Mouse (Mus musculus): ENCODE results near the gene Tarbp1. TPM values are rescaled to one million over a fixed set of nuclear protein-coding genes. Genes with fewer than 3 reads are reported as not detected.

The Tarbp1 gene
- polyA plus RNA-seq, 1 experiment from 2014 or later = 3.5 TPM

GRCm38 (mm10) chr8:126395917-126396316 lies 78.9 kb downstream of the Tarbp1 start:
- no peaks in the 10 kb centered on the region for H3K27me3 ChIP-seq
- no peak overlapping the region for H3K4me3 ChIP-seq (replicated peaks)
- no peak overlapping the region for H3K4me2 ChIP-seq
- no peak overlapping the region for H3K9ac ChIP-seq (replicated peaks)
- no peak overlapping the region for H3K27ac ChIP-seq
- no peaks in the 10 kb centered on the region for H3K4me1 ChIP-seq (replicated peaks)
- WGBS = 85% methylated on average over 5 of the region's 5 CpGs
- H3K9me3 ChIP-seq = no peaks in the 10 kb centered on the region
- no peak for ATAC-seq (ENCODE audit: insufficient number of reproducible peaks, insufficient read depth, low FRiP score, low TSS enrichment, low read depth)
- H3K36me3 ChIP-seq = no peaks in the 10 kb centered on the region

- WGBS = 92% methylated on average over 9 of the region's 9 CpGs
- Histone ChIP-seq H3K9ac (replicated peaks) (no peak overlapping the region), H3K27me3 (no peaks in the 10 kb centered on the region), H3K4me2 (no peak overlapping the region), H3K4me1 (replicated peaks) (no peaks in the 10 kb centered on the region), H3K4me3 (replicated peaks) (no peak overlapping the region), H3K27ac (no peak overlapping the region), H3K9me3 (no peaks in the 10 kb centered on the region), H3K36me3 (no peaks in the 10 kb centered on the region)
- ATAC-seq (ENCODE audit: insufficient number of reproducible peaks, insufficient read depth, low FRiP score, low TSS enrichment, low read depth) = no peak
Observed at GRCm38 (mm10) chr8:126395386-126395785, 79.5 kb downstream of the Tarbp1 start.

GRCm38 (mm10) chr8:126391541-126391940 lies 83.3 kb downstream of the Tarbp1 start:
- no peak for ATAC-seq (ENCODE audit: insufficient number of reproducible peaks, insufficient read depth, low FRiP score, low TSS enrichment, low read depth)
- no peak overlapping the region for H3K4me3 ChIP-seq (replicated peaks)
- H3K4me2 ChIP-seq = no peak overlapping the region
- no peaks in the 10 kb centered on the region for H3K4me1 ChIP-seq (replicated peaks)
- no peak overlapping the region for H3K9ac ChIP-seq (replicated peaks)
- no peaks in the 10 kb centered on the region for H3K27me3 ChIP-seq
- no peaks in the 10 kb centered on the region for H3K36me3 ChIP-seq
- H3K27ac ChIP-seq = no peak overlapping the region
- 59% methylated on average over 2 of the region's 2 CpGs for WGBS
- H3K9me3 ChIP-seq = no peaks in the 10 kb centered on the region

GRCm38 (mm10) chr8:126387566-126387965 lies 87.3 kb downstream of the Tarbp1 start:
- H3K4me1 ChIP-seq (replicated peaks) = no peaks in the 10 kb centered on the region
- H3K9me3 ChIP-seq = no peaks in the 10 kb centered on the region
- no peak overlapping the region for H3K4me2 ChIP-seq
- H3K9ac ChIP-seq (replicated peaks) = no peak overlapping the region
- no peak for ATAC-seq (ENCODE audit: insufficient number of reproducible peaks, insufficient read depth, low FRiP score, low TSS enrichment, low read depth)
- H3K27ac ChIP-seq = no peak overlapping the region
- WGBS = 77% methylated on average over 4 of the region's 4 CpGs
- no peak overlapping the region for H3K4me3 ChIP-seq (replicated peaks)
- no peaks in the 10 kb centered on the region for H3K36me3 ChIP-seq
- H3K27me3 ChIP-seq = no peaks in the 10 kb centered on the region

GRCm38 (mm10) chr8:126382749-126383148 lies 92.1 kb downstream of the Tarbp1 start:
- Histone ChIP-seq H3K27ac (no peak overlapping the region), H3K9ac (replicated peaks) (no peak overlapping the region), H3K4me2 (no peak overlapping the region), H3K36me3 (no peaks in the 10 kb centered on the region), H3K4me1 (replicated peaks) (no peaks in the 10 kb centered on the region), H3K9me3 (no peaks in the 10 kb centered on the region), H3K4me3 (replicated peaks) (no peak overlapping the region), H3K27me3 (no peaks in the 10 kb centered on the region)
- WGBS = 64% methylated on average over 5 of the region's 5 CpGs
- ATAC-seq (ENCODE audit: insufficient number of reproducible peaks, insufficient read depth, low FRiP score, low TSS enrichment, low read depth) = no peak

- H3K4me3 ChIP-seq (replicated peaks) = no peak overlapping the region
- 39% methylated on average over 14 of the region's 14 CpGs for WGBS
- no peak overlapping the region for H3K4me2 ChIP-seq
- H3K27me3 ChIP-seq = no peaks in the 10 kb centered on the region
- ATAC-seq (ENCODE audit: insufficient number of reproducible peaks, insufficient read depth, low FRiP score, low TSS enrichment, low read depth) = no peak
- no peak overlapping the region for H3K9ac ChIP-seq (replicated peaks)
- H3K4me1 ChIP-seq (replicated peaks) = no peaks in the 10 kb centered on the region
- no peak overlapping the region for H3K27ac ChIP-seq
- no peaks in the 10 kb centered on the region for H3K36me3 ChIP-seq
- no peaks in the 10 kb centered on the region for H3K9me3 ChIP-seq
Observed at GRCm38 (mm10) chr8:126382216-126382615, 92.6 kb downstream of the Tarbp1 start.

- Histone ChIP-seq H3K4me1 (replicated peaks) (no peaks in the 10 kb centered on the region), H3K9ac (replicated peaks) (no peak overlapping the region), H3K4me2 (no peak overlapping the region), H3K27ac (no peak overlapping the region), H3K36me3 (no peaks in the 10 kb centered on the region), H3K27me3 (no peaks in the 10 kb centered on the region), H3K9me3 (no peaks in the 10 kb centered on the region), H3K4me3 (replicated peaks) (no peak overlapping the region)
- WGBS = 78% methylated on average over 7 of the region's 7 CpGs
- no peak for ATAC-seq (ENCODE audit: insufficient number of reproducible peaks, insufficient read depth, low FRiP score, low TSS enrichment, low read depth)
Observed at GRCm38 (mm10) chr8:126381299-126381698, 93.6 kb downstream of the Tarbp1 start.

- no peak for ATAC-seq (ENCODE audit: insufficient number of reproducible peaks, insufficient read depth, low FRiP score, low TSS enrichment, low read depth)
- 51% methylated on average over 2 of the region's 2 CpGs for WGBS
- no peak overlapping the region for H3K4me3 ChIP-seq (replicated peaks)
- H3K9ac ChIP-seq (replicated peaks) = no peak overlapping the region
- H3K9me3 ChIP-seq = no peaks in the 10 kb centered on the region
- no peaks in the 10 kb centered on the region for H3K36me3 ChIP-seq
- no peak overlapping the region for H3K4me2 ChIP-seq
- H3K27ac ChIP-seq = no peak overlapping the region
- no peaks in the 10 kb centered on the region for H3K4me1 ChIP-seq (replicated peaks)
- no peaks in the 10 kb centered on the region for H3K27me3 ChIP-seq
Observed at GRCm38 (mm10) chr8:126380141-126380540, 94.7 kb downstream of the Tarbp1 start.

- no peak overlapping the region for H3K4me3 ChIP-seq (replicated peaks)
- no peaks in the 10 kb centered on the region for H3K27me3 ChIP-seq
- no peak for ATAC-seq (ENCODE audit: insufficient number of reproducible peaks, insufficient read depth, low FRiP score, low TSS enrichment, low read depth)
- no peaks in the 10 kb centered on the region for H3K4me1 ChIP-seq (replicated peaks)
- H3K9ac ChIP-seq (replicated peaks) = no peak overlapping the region
- no peaks in the 10 kb centered on the region for H3K36me3 ChIP-seq
- no peaks in the 10 kb centered on the region for H3K9me3 ChIP-seq
- no peak overlapping the region for H3K4me2 ChIP-seq
- 87% methylated on average over 6 of the region's 6 CpGs for WGBS
- H3K27ac ChIP-seq = no peak overlapping the region
Observed at GRCm38 (mm10) chr8:126379580-126379979, 95.3 kb downstream of the Tarbp1 start.

Other genes with a start within 250 kb of the Tarbp1 start
- gene Slc35f3, start 176.5 kb downstream of the Tarbp1 start, polyA plus RNA-seq (2016; fragmentation: Nextera tagmentation; extraction: Ambion mirVana) = 0.56 and 0.59 TPM in 2 replicates
- gene Coa6, start 52.5 kb downstream of the Tarbp1 start, polyA plus RNA-seq (2016; fragmentation: Nextera tagmentation; extraction: Ambion mirVana) = 48.0 and 49.2 TPM in 2 replicates
- 9.3 and 11.0 TPM in 2 replicates for gene Irf2bp2, start 118.9 kb upstream of the Tarbp1 start, polyA plus RNA-seq (2016; fragmentation: Nextera tagmentation; extraction: Ambion mirVana)